Mouse (Mus musculus) heart, adult 9 months (tissue): ENCODE measurements around the gene Rab3il1.

Source experiments
- DNase-seq, 2 experiments: peaks; one replicate each; pipeline ENCODE4 v3.0.0; 2022; ENCODE audit warnings: low spot score in 2 of 2

Gene Rab3il1

GRCm38 (mm10) chr19:10059911-10060567 lies 58.6 kb downstream of the Rab3il1 start:
- DNase-seq, result peak; percentile 67 to 71

- DNase-seq, result no peak
Measured at GRCm38 (mm10) chr19:10060783-10061590, 59.5 kb downstream of the Rab3il1 start.

GRCm38 (mm10) chr19:10061624-10062023 lies 60.2 kb downstream of the Rab3il1 start:
- no peak for DNase-seq

GRCm38 (mm10) chr19:10062292-10062691 lies 60.8 kb downstream of the Rab3il1 start:
- DNase-seq, result no peak

- no peak for DNase-seq
Measured at GRCm38 (mm10) chr19:10062862-10063261, 61.4 kb downstream of the Rab3il1 start.

GRCm38 (mm10) chr19:10064173-10065012 lies 62.9 kb downstream of the Rab3il1 start:
- no peak for DNase-seq

GRCm38 (mm10) chr19:10065465-10066188 lies 64.2 kb downstream of the Rab3il1 start:
- DNase-seq, result no peak

- no peak for DNase-seq
Measured at GRCm38 (mm10) chr19:10066189-10066500, 64.7 kb downstream of the Rab3il1 start.

- DNase-seq, result no peak
Measured at GRCm38 (mm10) chr19:10066502-10066901, 65.0 kb downstream of the Rab3il1 start.

- no peak for DNase-seq
Measured at GRCm38 (mm10) chr19:10067701-10068100, 66.2 kb downstream of the Rab3il1 start.

- no peak for DNase-seq
Measured at GRCm38 (mm10) chr19:10070186-10070980, 68.9 kb downstream of the Rab3il1 start.

GRCm38 (mm10) chr19:10071166-10071565 lies 69.7 kb downstream of the Rab3il1 start:
- DNase-seq, result no peak

- DNase-seq, result no peak
Measured at GRCm38 (mm10) chr19:10071892-10072291, 70.4 kb downstream of the Rab3il1 start.

- no peak for DNase-seq
Measured at GRCm38 (mm10) chr19:10073145-10073544, 71.7 kb downstream of the Rab3il1 start.

GRCm38 (mm10) chr19:10078392-10078791 lies 76.9 kb downstream of the Rab3il1 start:
- DNase-seq, result no peak

- no peak for DNase-seq
Measured at GRCm38 (mm10) chr19:10080384-10080783, 78.9 kb downstream of the Rab3il1 start.

- DNase-seq, result peak in 1 of 2 experiments; percentile 56
Measured at GRCm38 (mm10) chr19:10082105-10082504, 80.6 kb downstream of the Rab3il1 start.

GRCm38 (mm10) chr19:10085454-10085853 lies 84.0 kb downstream of the Rab3il1 start:
- peak in 1 of 2 experiments; percentile 37 for DNase-seq

- no peak for DNase-seq
Measured at GRCm38 (mm10) chr19:10086976-10087375, 85.5 kb downstream of the Rab3il1 start.
